ENCODE assay signal across 10 mouse cellular contexts in the genomic region with DNA sequence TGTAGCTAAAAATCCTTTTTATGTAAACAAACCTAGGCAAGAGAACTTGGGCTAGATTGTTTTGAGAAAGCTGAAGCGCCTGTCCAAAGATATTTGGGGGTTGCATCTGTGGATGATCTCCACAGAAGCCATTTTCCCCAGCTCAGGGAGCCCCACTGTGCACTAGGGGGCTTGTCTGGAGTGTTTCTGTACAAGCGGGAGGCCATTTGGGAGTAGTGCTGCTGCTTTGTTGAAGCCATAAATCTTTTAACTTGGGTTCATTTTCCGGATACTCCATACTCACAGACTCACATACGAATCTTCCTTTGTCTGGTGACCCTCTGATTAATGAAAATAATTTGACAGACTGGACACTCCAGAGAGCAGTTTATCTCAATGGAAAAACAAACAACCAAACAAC.
DNase-seq lines count a peak whose midpoint lies in the region; ATAC-seq and TF ChIP-seq lines count a peak whose summit lies in the region.
"Had no signal": no experiment of that assay in that cellular context is flagged by ENCODE, and none has a peak within 500 bp of the region (broad histone marks: within the 10 kb centered on the region; RNA-seq: fewer than 3 reads in every experiment).

No protein-coding gene starts in this region.

- TF ChIP-seq CTCF in cerebellum, adult 2 months (IDR thresholded peaks at IDR 0.05; ENCODE audit: borderline replicate concordance, insufficient read depth, low read depth, low read length) = no peak
- TF ChIP-seq CTCF in heart, postnatal 0 days (IDR thresholded peaks at IDR 0.05; ENCODE audit: low read depth) = no peak
- no peak for TF ChIP-seq CTCF in liver, postnatal 0 days (IDR thresholded peaks at IDR 0.05; ENCODE audit: low read depth)

- peaks cover 16% of the 10 kb centered on the region for H3K4me1 ChIP-seq in cerebellum, adult 2 months (ENCODE audit: control insufficient read depth, insufficient read depth, low read length)
- peaks cover 24% of the 10 kb centered on the region for H3K4me1 ChIP-seq in heart, postnatal 0 days (ENCODE audit: control insufficient read depth, insufficient read depth)
- H3K4me1 ChIP-seq in neural tube, embryonic 12.5 days = peaks cover 22% of the 10 kb centered on the region
- peaks cover 32% of the 10 kb centered on the region for H3K4me1 ChIP-seq in stomach, embryonic 16.5 days (ENCODE audit: control insufficient read depth, insufficient read depth, low read length)
- H3K4me1 ChIP-seq in liver, postnatal 0 days (ENCODE audit: insufficient read depth) = peaks cover 19% of the 10 kb centered on the region

- peak in 1 of 2 experiments; percentile 36 for DNase-seq in cerebellum, adult 2 months
- no peak for DNase-seq in cerebellum, adult 9-10 months
- DNase-seq in heart, postnatal 0 days (ENCODE audit: low spot score) = no peak
- no peak for DNase-seq in heart, adult 9 months (ENCODE audit: low spot score in 2 of 2)
- DNase-seq in neural tube, embryonic 10.5 days (ENCODE audit: extremely low spot score, low spot score) = no peak
- DNase-seq in liver, postnatal 0 days = no peak
- DNase-seq: liver, embryonic 13.5 days had no signal

- no peak for ATAC-seq in heart, postnatal 0 days (ENCODE audit: insufficient read depth, low read depth)
- no peak for ATAC-seq in neural tube, embryonic 12.5 days (ENCODE audit: low FRiP score, low read depth)
- ATAC-seq in stomach, embryonic 16.5 days (ENCODE audit: insufficient read depth, low FRiP score) = no peak
- ATAC-seq in liver, postnatal 0 days = no peak
- ATAC-seq: inflammation-experienced regulatory T-cells, adult 6 months had no signal

- H3K4me2 ChIP-seq in heart, postnatal 0 days (ENCODE audit: low read depth, low read length) = peak overlapping the region; percentile 29; the same call in 1 of the 2 replicates
- peak overlapping the region; percentile 63 for H3K4me2 ChIP-seq in neural tube, embryonic 12.5 days (replicated peaks)
- 0 out of 2 replicates have a peak overlapping the region, but pooled peaks have one; percentile 22 for H3K4me2 ChIP-seq in stomach, embryonic 16.5 days (ENCODE audit: low read depth, low read length)
- H3K4me2 ChIP-seq in liver, postnatal 0 days (ENCODE audit: low read depth, low read length) = no peak overlapping the region
- H3K4me2 ChIP-seq: liver, embryonic 13.5 days had no signal

- TF ChIP-seq POLR2A in cerebellum, adult 2 months (IDR thresholded peaks at IDR 0.05; ENCODE audit: borderline replicate concordance, insufficient read depth, low read length) = no peak

- 12% methylated on average over 4 of the region's 4 CpGs for WGBS in cerebellum, adult 2 months
- WGBS in heart, postnatal 0 days = 74% methylated on average over 4 of the region's 4 CpGs
- 25% methylated on average over 4 of the region's 4 CpGs for WGBS in neural tube, embryonic 12.5 days
- 34% methylated on average over 4 of the region's 4 CpGs for WGBS in stomach, embryonic 16.5 days
- 80% methylated on average over 4 of the region's 4 CpGs for WGBS in liver, postnatal 0 days (ENCODE audit: insufficient replicate concordance)

- no peak overlapping the region for H3K9ac ChIP-seq in heart, postnatal 0 days (replicated peaks; ENCODE audit: low read depth, low read length)
- H3K9ac ChIP-seq in neural tube, embryonic 12.5 days = peak overlapping the region; percentile 36
- H3K9ac ChIP-seq in stomach, embryonic 16.5 days (ENCODE audit: low read length) = peak overlapping the region; percentile 39; the same call in 1 of the 2 replicates
- no peak overlapping the region for H3K9ac ChIP-seq in liver, postnatal 0 days (replicated peaks)
- H3K9ac ChIP-seq: liver, embryonic 13.5 days had no signal

- no peaks in the 10 kb centered on the region for H3K36me3 ChIP-seq in heart, postnatal 0 days (replicated peaks; ENCODE audit: control insufficient read depth, insufficient read depth, low read length)
- H3K36me3 ChIP-seq in neural tube, embryonic 12.5 days = no peaks in the 10 kb centered on the region
- no peaks in the 10 kb centered on the region for H3K36me3 ChIP-seq in stomach, embryonic 16.5 days (ENCODE audit: control insufficient read depth, insufficient read depth, low read length)
- no peaks in the 10 kb centered on the region for H3K36me3 ChIP-seq in liver, postnatal 0 days (replicated peaks; ENCODE audit: insufficient read depth, low read length)
- H3K36me3 ChIP-seq: liver, embryonic 13.5 days had no signal

- no peaks in the 10 kb centered on the region for H3K27me3 ChIP-seq in cerebellum, adult 2 months (ENCODE audit: control insufficient read depth, insufficient read depth, low read length)
- H3K27me3 ChIP-seq in heart, postnatal 0 days (ENCODE audit: control insufficient read depth, insufficient read depth, low read length) = no peaks in the 10 kb centered on the region
- no peaks in the 10 kb centered on the region for H3K27me3 ChIP-seq in neural tube, embryonic 12.5 days (replicated peaks)
- H3K27me3 ChIP-seq in stomach, embryonic 16.5 days (ENCODE audit: control insufficient read depth, insufficient read depth, low read length) = no peaks in the 10 kb centered on the region
- H3K27me3 ChIP-seq in liver, postnatal 0 days (ENCODE audit: insufficient read depth, low read length) = no peaks in the 10 kb centered on the region

- no peak for TF ChIP-seq EP300 in heart, postnatal 0 days (IDR thresholded peaks at IDR 0.05; ENCODE audit: low read depth)
- no peak for TF ChIP-seq EP300 in liver, postnatal 0 days (IDR thresholded peaks at IDR 0.05; ENCODE audit: low read depth)

- H3K27ac ChIP-seq in cerebellum, adult 2 months (ENCODE audit: insufficient read depth, low read length) = peak overlapping the region; percentile 87
- no peak overlapping the region for H3K27ac ChIP-seq in heart, postnatal 0 days (ENCODE audit: low read depth)
- no peak overlapping the region for H3K27ac ChIP-seq in neural tube, embryonic 12.5 days
- H3K27ac ChIP-seq in stomach, embryonic 16.5 days (ENCODE audit: low read length) = peak overlapping the region; percentile 14; the same call in 1 of the 2 replicates
- no peak overlapping the region for H3K27ac ChIP-seq in liver, postnatal 0 days (ENCODE audit: low read depth)
- H3K27ac ChIP-seq: liver, embryonic 13.5 days had no signal

- peak overlapping the region; percentile 57 for H3K4me3 ChIP-seq in cerebellum, adult 2 months (replicated peaks; ENCODE audit: insufficient read depth, low read depth, low read length)
- H3K4me3 ChIP-seq in heart, postnatal 0 days (ENCODE audit: low read depth, low read length) = no peak overlapping the region
- peak overlapping the region; percentile 20; the same call in 1 of the 2 replicates for H3K4me3 ChIP-seq in neural tube, embryonic 12.5 days
- no peak overlapping the region for H3K4me3 ChIP-seq in stomach, embryonic 16.5 days (replicated peaks; ENCODE audit: low read length)
- H3K4me3 ChIP-seq in liver, postnatal 0 days (ENCODE audit: low read depth, low read length) = no peak overlapping the region
- H3K4me3 ChIP-seq: liver, embryonic 13.5 days had no signal

- H3K9me3 ChIP-seq in heart, postnatal 0 days (replicated peaks; ENCODE audit: control insufficient read depth, low read length) = no peaks in the 10 kb centered on the region
- no peaks in the 10 kb centered on the region for H3K9me3 ChIP-seq in neural tube, embryonic 12.5 days
- H3K9me3 ChIP-seq in stomach, embryonic 16.5 days (replicated peaks; ENCODE audit: control insufficient read depth, low read length) = no peaks in the 10 kb centered on the region
- no peaks in the 10 kb centered on the region for H3K9me3 ChIP-seq in liver, postnatal 0 days (ENCODE audit: low read length)
- H3K9me3 ChIP-seq: liver, embryonic 13.5 days had no signal

Comparison
In these comparisons a context has a peak if more than half of its experiments do, and no peak if none do; other contexts are left out.
1. H3K27ac ChIP-seq: peak in cerebellum, adult 2 months (single experiment) and stomach, embryonic 16.5 days (single experiment); none in heart, postnatal 0 days (single experiment), neural tube, embryonic 12.5 days (single experiment) and liver, postnatal 0 days (single experiment).
2. H3K4me3 ChIP-seq: peak in cerebellum, adult 2 months (single experiment) and neural tube, embryonic 12.5 days (single experiment); none in heart, postnatal 0 days (single experiment), stomach, embryonic 16.5 days (single experiment) and liver, postnatal 0 days (single experiment).
3. H3K9ac ChIP-seq: peak in neural tube, embryonic 12.5 days (single experiment) and stomach, embryonic 16.5 days (single experiment); none in heart, postnatal 0 days (single experiment) and liver, postnatal 0 days (single experiment).